Mouse (Mus musculus): ENCODE measurements around the gene Sox6. TPM values are rescaled to one million over a fixed set of nuclear protein-coding genes. Genes with fewer than 3 reads are reported as not detected.
A peak's percentile ranks its signal among the peaks of the same experiment; 100 is the strongest.
"Not testable (repeated sequence)": the region's sequence is repeated elsewhere in the genome, so short reads cannot be mapped to it uniquely, and the experiment has no call there.

The Sox6 gene
- polyA plus RNA-seq (2012; rRNA removed) (21.3 and 34.0 TPM in 2 replicates), polyA plus RNA-seq (2014; fragmentation: Nextera tagmentation; extraction: Ambion mirVana) (59.4 and 67.4 TPM in 2 replicates)

DNA sequence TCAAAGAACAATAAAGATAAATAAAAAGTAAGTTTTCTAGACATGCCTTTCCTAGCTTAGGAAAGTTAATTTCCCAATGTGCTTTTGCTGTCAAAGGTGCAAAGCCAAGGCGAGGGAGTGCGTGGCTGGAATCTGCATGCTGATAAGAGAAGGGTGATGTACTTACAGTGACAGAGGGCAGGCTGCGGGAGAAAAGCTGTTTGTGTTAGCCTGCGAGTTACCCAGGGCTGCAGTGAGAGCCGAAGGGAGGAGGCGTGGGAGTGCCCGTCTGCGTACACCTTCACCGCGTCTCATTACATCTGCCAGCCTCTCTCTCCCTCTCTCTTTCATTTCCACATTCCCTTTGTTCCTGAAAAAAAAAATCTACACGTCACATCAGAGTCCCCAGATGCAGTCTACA is at the start of gene Sox6:
TSS of gene Sox6 (minus strand) at position 286 of the 400 bp plus-strand sequence.
- no peak for ATAC-seq (ENCODE audit: low FRiP score, low read depth)
- H3K4me2 ChIP-seq (replicated peaks; ENCODE audit: low read depth, low read length, severe bottlenecking), result peak within 1 kb of the TSS; percentile 96
- no peak for DNase-seq (ENCODE audit: low spot score)
- no peak for TF ChIP-seq POLR2A (IDR thresholded peaks at IDR 0.05; ENCODE audit: borderline replicate concordance, extremely low read depth, insufficient read depth, insufficient read length)
- H3K9ac ChIP-seq (ENCODE audit: low read depth, low read length, severe bottlenecking), result peak within 1 kb of the TSS; percentile 65
- peaks cover 35% of the 10 kb centered on the region for H3K27me3 ChIP-seq (ENCODE audit: control insufficient read depth, insufficient read depth, low read length)
- H3K27ac ChIP-seq (replicated peaks; ENCODE audit: low read depth, low read length), result peak within 1 kb of the TSS; percentile 62
- under 1% methylated on average over 11 of the region's 11 CpGs for whole genome bisulfite sequencing
- H3K4me1 ChIP-seq (ENCODE audit: control insufficient read depth, insufficient read depth, low read length), result peaks cover 11% of the 10 kb centered on the region; the same call in 1 of the 2 replicates
- H3K9me3 ChIP-seq (ENCODE audit: control insufficient read depth, low read length), result no peaks in the 10 kb centered on the region
- peak within 1 kb of the TSS; percentile 54 for H3K4me3 ChIP-seq (replicated peaks; ENCODE audit: low read length)
- no peaks in the 10 kb centered on the region; the same call in 1 of the 2 replicates for H3K36me3 ChIP-seq (ENCODE audit: control insufficient read depth, insufficient read depth, low read length)

DNA sequence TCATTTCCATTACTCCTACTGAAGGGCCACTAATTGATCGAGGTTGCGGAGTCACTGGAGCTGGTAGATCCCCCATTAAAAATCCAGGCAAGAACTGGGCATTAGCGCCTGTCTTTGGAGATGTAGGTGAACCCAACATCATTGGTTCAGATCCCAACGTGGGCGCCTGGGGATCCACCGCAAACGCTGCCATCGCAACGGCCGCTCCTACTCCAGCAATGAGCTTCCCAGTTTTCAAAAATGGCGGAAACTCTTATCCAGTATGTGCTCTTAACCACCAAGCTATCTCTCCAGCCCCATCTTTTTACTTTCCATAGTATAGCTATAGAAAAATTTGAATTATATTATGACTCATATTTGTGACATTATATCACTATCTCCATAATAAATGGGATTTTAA is 45.8 kb upstream of the Sox6 start, which contains the start of gene Gm4353:
TSS of gene Gm4353 (minus strand) at position 270 of the 400 bp plus-strand sequence.
- 94% methylated on average over 11 of the region's 11 CpGs for WGBS
- H3K27ac ChIP-seq (replicated peaks; ENCODE audit: low read depth, low read length); DNase-seq (ENCODE audit: low spot score); H3K9me3 ChIP-seq (ENCODE audit: control insufficient read depth, low read length); H3K27me3 ChIP-seq (ENCODE audit: control insufficient read depth, insufficient read depth, low read length); H3K9ac ChIP-seq (ENCODE audit: low read depth, low read length, severe bottlenecking); ATAC-seq (ENCODE audit: low FRiP score, low read depth); H3K4me2 ChIP-seq (replicated peaks; ENCODE audit: low read depth, low read length, severe bottlenecking); H3K4me1 ChIP-seq (ENCODE audit: control insufficient read depth, insufficient read depth, low read length); H3K36me3 ChIP-seq (ENCODE audit: control insufficient read depth, insufficient read depth, low read length); H3K4me3 ChIP-seq (replicated peaks; ENCODE audit: low read length): not testable (repeated sequence)

DNA sequence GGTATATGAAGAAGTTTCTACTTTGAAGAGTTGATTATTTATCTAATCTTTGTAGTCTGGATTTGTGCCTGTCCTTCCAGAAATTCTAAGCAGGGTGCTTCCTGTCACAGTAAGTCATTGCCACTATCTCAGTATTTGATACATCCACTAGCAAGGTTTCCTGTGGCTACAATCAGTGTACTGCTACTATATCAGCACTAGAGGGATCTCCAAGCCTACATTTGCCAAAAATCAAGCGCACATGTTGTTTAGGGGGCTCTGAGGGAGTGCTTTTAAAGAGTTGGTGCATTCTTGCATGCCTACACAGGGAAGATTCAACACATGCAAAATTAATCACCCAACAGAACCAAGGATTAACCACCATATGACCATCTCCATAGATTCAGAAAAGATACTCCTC is 22.1 kb upstream of the Sox6 start:
- no peak overlapping the region for H3K4me3 ChIP-seq (replicated peaks; ENCODE audit: low read length)
- H3K9me3 ChIP-seq (ENCODE audit: control insufficient read depth, low read length), result no peaks in the 10 kb centered on the region
- ATAC-seq (ENCODE audit: low FRiP score, low read depth) (no peak), DNase-seq (ENCODE audit: low spot score) (no peak)
- WGBS, result 52% methylated on average over 1 of the region's 1 CpGs
- H3K27ac ChIP-seq (replicated peaks; ENCODE audit: low read depth, low read length), result no peak overlapping the region
- no peaks in the 10 kb centered on the region for H3K4me1 ChIP-seq (ENCODE audit: control insufficient read depth, insufficient read depth, low read length)
- H3K27me3 ChIP-seq (ENCODE audit: control insufficient read depth, insufficient read depth, low read length), result no peaks in the 10 kb centered on the region
- H3K36me3 ChIP-seq (ENCODE audit: control insufficient read depth, insufficient read depth, low read length), result no peaks in the 10 kb centered on the region
- H3K4me2 ChIP-seq (replicated peaks; ENCODE audit: low read depth, low read length, severe bottlenecking), result no peak overlapping the region
- no peak overlapping the region for H3K9ac ChIP-seq (ENCODE audit: low read depth, low read length, severe bottlenecking)
- TF ChIP-seq POLR2A (IDR thresholded peaks at IDR 0.05; ENCODE audit: borderline replicate concordance, extremely low read depth, insufficient read depth, insufficient read length), result no peak

DNA sequence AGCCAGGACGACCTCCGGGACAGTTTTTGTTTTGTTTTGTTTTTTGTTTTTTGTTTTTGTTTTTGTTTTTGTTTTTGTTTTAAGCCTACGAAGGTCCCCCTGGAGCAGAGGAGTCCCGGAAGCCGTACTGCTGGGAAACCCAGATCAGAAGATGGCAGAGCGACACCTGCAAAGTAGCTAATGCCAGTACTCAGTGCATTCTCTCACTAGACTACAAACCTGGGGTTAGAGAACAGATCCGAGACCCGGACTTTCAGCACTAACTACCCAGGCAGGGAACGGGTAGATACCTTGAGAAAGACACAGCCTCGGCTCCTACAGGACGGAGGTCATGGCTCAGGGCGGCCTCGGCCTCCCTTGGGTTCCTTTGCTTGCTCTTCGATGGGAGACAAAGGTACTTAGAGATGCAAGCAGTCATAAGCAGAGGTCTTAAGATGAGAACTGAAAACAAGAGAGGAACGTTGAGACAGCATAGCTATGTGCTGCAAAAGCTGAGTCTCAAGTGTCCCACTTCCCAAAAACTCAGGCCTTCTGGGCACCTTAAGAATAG is 1.9 kb upstream of the Sox6 start:
- Histone ChIP-seq H3K4me1 (ENCODE audit: control insufficient read depth, insufficient read depth, low read length) (peaks cover 11% of the 10 kb centered on the region; the same call in 1 of the 2 replicates), H3K4me2 (replicated peaks; ENCODE audit: low read depth, low read length, severe bottlenecking) (peak overlapping the region; percentile 96), H3K36me3 (ENCODE audit: control insufficient read depth, insufficient read depth, low read length) (no peaks in the 10 kb centered on the region; the same call in 1 of the 2 replicates), H3K9me3 (ENCODE audit: control insufficient read depth, low read length) (no peaks in the 10 kb centered on the region), H3K9ac (ENCODE audit: low read depth, low read length, severe bottlenecking) (0 out of 2 replicates have a peak overlapping the region, but pooled peaks have one; percentile 65), H3K4me3 (replicated peaks; ENCODE audit: low read length) (peak overlapping the region; percentile 54), H3K27me3 (ENCODE audit: control insufficient read depth, insufficient read depth, low read length) (peaks cover 26% of the 10 kb centered on the region), H3K27ac (replicated peaks; ENCODE audit: low read depth, low read length) (no peak overlapping the region)
- ATAC-seq (ENCODE audit: low FRiP score, low read depth) (no peak), DNase-seq (ENCODE audit: low spot score) (no peak)
- TF ChIP-seq POLR2A (IDR thresholded peaks at IDR 0.05; ENCODE audit: borderline replicate concordance, extremely low read depth, insufficient read depth, insufficient read length), result no peak
- WGBS, result 22% methylated on average over 15 of the region's 15 CpGs

DNA sequence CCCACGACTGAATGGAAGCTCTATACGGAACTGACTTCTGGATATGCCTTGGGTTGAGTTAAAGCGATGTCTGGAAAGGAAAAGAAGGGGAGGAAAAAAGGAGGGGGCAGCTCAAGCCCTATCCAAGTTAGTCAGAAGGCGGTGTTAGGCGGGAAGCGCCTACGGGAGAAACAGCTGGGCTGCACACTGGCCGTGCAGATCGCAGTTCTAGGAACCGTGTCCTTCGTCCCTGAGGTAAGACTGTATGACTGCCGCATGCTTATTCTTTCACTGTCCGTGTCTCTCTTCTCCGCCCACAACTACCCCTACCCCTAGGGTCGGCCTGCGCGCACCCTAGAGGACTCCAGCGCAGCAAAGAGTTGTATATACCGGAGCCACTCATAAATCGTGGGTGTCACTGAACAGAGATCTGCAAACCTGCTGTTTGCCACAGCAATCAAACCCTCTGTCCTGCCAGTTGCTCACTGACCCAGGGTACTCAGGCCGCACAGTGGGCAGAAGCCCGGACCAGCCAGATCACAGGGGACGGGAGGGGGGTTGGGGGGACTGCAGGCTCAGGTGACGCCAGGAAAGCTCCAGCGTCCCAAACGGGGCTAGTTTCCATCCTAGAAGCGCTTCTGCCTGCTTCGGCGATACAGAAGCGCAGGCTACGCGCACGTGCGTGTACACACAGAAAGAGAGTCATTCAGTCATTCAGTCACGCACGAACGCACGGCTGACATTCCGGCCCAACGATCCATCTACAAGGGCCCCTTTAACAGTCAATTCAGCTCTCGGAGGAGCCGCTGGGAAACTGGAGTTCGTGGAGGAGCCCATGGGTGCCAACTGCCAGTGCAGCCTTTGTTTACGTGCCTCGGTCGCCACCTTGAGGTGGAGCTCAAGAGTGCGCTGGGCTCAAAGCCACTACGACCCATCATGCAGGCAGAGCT is 1.2 kb upstream of the Sox6 start:
- peaks cover 11% of the 10 kb centered on the region; the same call in 1 of the 2 replicates for H3K4me1 ChIP-seq (ENCODE audit: control insufficient read depth, insufficient read depth, low read length)
- peak overlapping the region; percentile 62 for H3K27ac ChIP-seq (replicated peaks; ENCODE audit: low read depth, low read length)
- H3K36me3 ChIP-seq (ENCODE audit: control insufficient read depth, insufficient read depth, low read length), result no peaks in the 10 kb centered on the region; the same call in 1 of the 2 replicates
- no peak for TF ChIP-seq POLR2A (IDR thresholded peaks at IDR 0.05; ENCODE audit: borderline replicate concordance, extremely low read depth, insufficient read depth, insufficient read length)
- H3K4me3 ChIP-seq (replicated peaks; ENCODE audit: low read length), result peak overlapping the region; percentile 54
- under 1% methylated on average over 48 of the region's 48 CpGs for WGBS
- peak overlapping the region; percentile 65 for H3K9ac ChIP-seq (ENCODE audit: low read depth, low read length, severe bottlenecking)
- DNase-seq (ENCODE audit: low spot score), result peak; percentile 79
- no peaks in the 10 kb centered on the region for H3K9me3 ChIP-seq (ENCODE audit: control insufficient read depth, low read length)
- H3K4me2 ChIP-seq (replicated peaks; ENCODE audit: low read depth, low read length, severe bottlenecking), result peak overlapping the region; percentile 96
- peaks cover 29% of the 10 kb centered on the region for H3K27me3 ChIP-seq (ENCODE audit: control insufficient read depth, insufficient read depth, low read length)
- ATAC-seq (ENCODE audit: low FRiP score, low read depth), result peak; percentile 77
